Mouse (Mus musculus) heart, embryonic 14.5 days (tissue): ENCODE data around the gene Ptpn7. TPM values are rescaled to one million over a fixed set of nuclear protein-coding genes. Genes with fewer than 3 reads are reported as not detected.

Experiments used
- ATAC-seq: fragments of 200-750 bp; cut with Nextera tagmentation; 2 replicates; pipeline ENCODE4 v1.8.0; 2017; ENCODE audit warnings: low read depth, moderate TSS enrichment; ENCODE audit not compliant: insufficient number of reproducible peaks, insufficient read depth, low FRiP score
- H3K27ac ChIP-seq, 2 experiments: fragments of 200-500 bp in 1 of 2; fragments of 300-500 bp in 1 of 2; sonication (generic) in 1 of 2; replicated peaks in 1 of 2; 2 replicates each; pipeline ENCODE4 v1.5.1; 2012 to 2014; ENCODE audit warnings: low read depth in 2 of 2, low read length in 2 of 2, control low read depth in 1 of 2, mild to moderate bottlenecking in 1 of 2, mixed read lengths in 1 of 2; ENCODE audit not compliant: control insufficient read depth in 1 of 2, insufficient read depth in 1 of 2
- H3K27me3 ChIP-seq: fragments of 300-500 bp; sonication (generic); 2 replicates; pipeline ENCODE4 v1.6.1; 2014; ENCODE audit warnings: mild to moderate bottlenecking, low read length, control low read depth; ENCODE audit not compliant: control insufficient read depth, insufficient read depth
- H3K36me3 ChIP-seq: fragments of 300-500 bp; sonication (generic); 2 replicates; pipeline ENCODE4 v1.6.1; 2014; ENCODE audit warnings: mild to moderate bottlenecking, control low read depth, low read length, mixed read lengths; ENCODE audit not compliant: control insufficient read depth, insufficient read depth
- H3K4me1 ChIP-seq, 2 experiments: fragments of 200-500 bp in 1 of 2; fragments of 300-500 bp in 1 of 2; sonication (generic) in 1 of 2; 2 replicates each; pipeline ENCODE4 v1.6.1; 2012 to 2014; ENCODE audit warnings: low read length in 2 of 2, control low read depth in 1 of 2, mixed read lengths in 1 of 2; ENCODE audit not compliant: control insufficient read depth in 2 of 2, insufficient read depth in 2 of 2
- H3K4me2 ChIP-seq: fragments of 300-500 bp; sonication (generic); 2 replicates; pipeline ENCODE4 v1.6.1; 2014; ENCODE audit warnings: mild to moderate bottlenecking, low read length
- H3K4me3 ChIP-seq, 2 experiments: fragments of 200-500 bp in 1 of 2; fragments of 300-500 bp in 1 of 2; sonication (generic) in 1 of 2; 2 replicates each; pipeline ENCODE4 v1.5.1; 2012 to 2014; ENCODE audit warnings: low read length in 2 of 2, mild to moderate bottlenecking in 2 of 2, control low read depth in 1 of 2, low read depth in 1 of 2, moderate library complexity in 1 of 2; ENCODE audit not compliant: control insufficient read depth in 1 of 2, insufficient read depth in 1 of 2
- H3K9ac ChIP-seq: fragments of 300-500 bp; sonication (generic); 2 replicates; pipeline ENCODE4 v1.6.1; 2014; ENCODE audit warnings: mild to moderate bottlenecking, low read length
- H3K9me3 ChIP-seq: fragments of 300-500 bp; sonication (generic); 2 replicates; pipeline ENCODE4 v1.6.1; 2016; ENCODE audit warnings: low read length, control low read depth; ENCODE audit not compliant: control insufficient read depth
- WGBS: fragments of 180-500 bp; shearing (Covaris S2); extraction: QIAGEN DNeasy Blood & Tissue Kit; methylation state at CpG from one replicate; pipeline ENCODE4 v1.1.7; 2014; 5-methylcytosine and 5-hydroxymethylcytosine counted together
- polyA plus RNA-seq: library from polyadenylated mRNA; unstranded; fragments of >200 nt; fragmentation: Nextera tagmentation; extraction: Ambion mirVana; gene quantifications from 2 replicates; pipeline ENCODE4 v1.2.1, GENCODE M21; 2014

The Ptpn7 gene
- polyA plus RNA-seq, 1 experiment from 2014 or later: 0.63 TPM

DNA sequence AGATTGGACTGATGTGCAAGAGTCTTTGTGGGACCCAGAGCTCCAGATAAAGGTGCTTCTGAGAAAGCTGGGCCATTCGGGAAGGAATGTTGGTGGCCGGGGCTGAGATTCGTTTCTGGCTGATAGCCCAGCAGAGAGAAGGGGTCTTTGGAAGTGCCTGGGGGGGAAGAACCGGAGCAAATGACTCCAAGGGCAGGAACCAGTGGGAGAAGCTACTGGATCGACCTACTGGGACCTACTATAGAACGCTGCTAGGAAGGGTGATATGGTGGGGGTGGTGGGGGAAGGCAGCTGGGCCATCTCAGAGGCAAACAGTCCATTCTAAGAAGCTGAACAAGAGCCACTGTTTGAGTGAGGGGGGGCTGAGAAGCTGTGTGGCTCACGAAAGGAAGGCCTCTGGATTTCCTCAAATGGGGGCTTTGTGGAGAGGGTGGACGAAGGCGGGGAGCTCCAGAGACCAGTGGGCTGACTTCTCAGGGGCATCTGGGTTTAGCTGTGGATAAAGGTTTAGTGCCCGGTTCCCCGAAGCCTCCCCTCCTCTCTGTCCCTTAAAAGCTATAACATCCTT, 27.1 kb downstream of the Ptpn7 start:
- no peak overlapping the region for H3K4me2 ChIP-seq
- H3K4me3 ChIP-seq: no peak overlapping the region
- peaks cover 68% of the 10 kb centered on the region for H3K27me3 ChIP-seq
- H3K9me3 ChIP-seq: no peaks in the 10 kb centered on the region
- H3K36me3 ChIP-seq: peaks cover 19% of the 10 kb centered on the region
- no peak overlapping the region for H3K9ac ChIP-seq
- 74% methylated on average over 11 of the region's 11 CpGs for WGBS
- ATAC-seq: no peak
- no peak overlapping the region for H3K27ac ChIP-seq
- peaks cover 12 to 26% of the 10 kb centered on the region in 2 experiments for H3K4me1 ChIP-seq

GRCm38 (mm10) chr1:135160411-135161050, 28.0 kb downstream of the Ptpn7 start:
- H3K4me2 ChIP-seq: no peak overlapping the region
- no peak for ATAC-seq
- no peak overlapping the region for H3K4me3 ChIP-seq
- H3K27ac ChIP-seq: no peak overlapping the region
- H3K4me1 ChIP-seq: peaks cover 10 to 20% of the 10 kb centered on the region in 2 experiments
- H3K27me3 ChIP-seq: peaks cover 74% of the 10 kb centered on the region
- peaks cover 13% of the 10 kb centered on the region for H3K36me3 ChIP-seq
- H3K9ac ChIP-seq: no peak overlapping the region
- no peaks in the 10 kb centered on the region for H3K9me3 ChIP-seq
- WGBS: 82% methylated on average over 13 of the region's 13 CpGs

DNA sequence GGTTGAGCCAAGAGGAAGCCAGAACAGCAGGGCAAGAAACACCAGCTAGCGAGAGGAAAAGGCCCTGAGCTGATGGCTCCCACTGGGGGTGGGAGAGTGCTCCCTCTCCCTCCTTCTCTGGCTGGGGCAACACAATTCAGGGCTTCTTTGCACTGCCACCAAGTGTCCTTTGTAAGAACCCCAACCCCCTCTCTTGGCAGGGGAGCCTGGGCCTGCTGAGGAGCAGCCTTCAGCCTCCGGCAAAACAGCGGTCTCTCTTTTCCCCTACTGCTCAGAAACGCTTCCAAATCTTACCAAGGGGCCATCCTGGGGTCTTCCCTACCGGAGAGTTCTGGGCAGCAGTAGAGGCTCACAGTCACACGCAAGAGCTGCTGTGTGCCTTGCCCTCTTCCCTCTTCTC, 30.2 kb downstream of the Ptpn7 start:
- no peaks in the 10 kb centered on the region for H3K9me3 ChIP-seq
- WGBS: 64% methylated on average over 6 of the region's 6 CpGs

DNA sequence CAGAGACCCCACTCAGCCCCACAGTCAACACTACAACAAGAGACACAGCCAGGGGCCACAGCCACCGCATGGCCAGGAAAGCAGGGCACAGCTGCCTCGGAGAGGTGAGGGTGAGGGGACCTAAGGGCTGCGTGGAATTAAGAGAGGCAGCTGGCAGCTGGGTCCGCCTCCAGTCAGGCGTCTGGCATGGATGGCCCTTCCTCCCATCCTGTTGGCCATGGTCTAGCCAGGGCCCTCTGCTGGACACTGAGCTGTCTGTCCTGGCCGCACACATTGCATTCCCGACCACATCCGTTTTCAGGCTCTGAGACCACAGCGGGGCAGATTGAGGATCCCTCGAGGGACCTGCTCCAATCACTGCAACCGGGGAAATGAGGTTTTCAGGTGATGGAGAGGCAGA, 34.9 kb downstream of the Ptpn7 start, which contains the start of gene Gpr37l1:
Gpr37l1 (minus strand) TSS at position 247 of the 400 bp plus-strand sequence.
- Histone ChIP-seq H3K9me3 (no peaks in the 10 kb centered on the region), H3K4me3 (no peak within 1 kb of the TSS), H3K9ac (no peak within 1 kb of the TSS), H3K4me2 (no peak within 1 kb of the TSS), H3K36me3 (no peaks in the 10 kb centered on the region), H3K27ac (no peak within 1 kb of the TSS), H3K4me1 (peaks cover 9 to 11% of the 10 kb centered on the region in 2 experiments), H3K27me3 (peaks cover 68% of the 10 kb centered on the region)
- no peak for ATAC-seq
- 70% methylated on average over 11 of the region's 11 CpGs for WGBS

More for the DNA sequence above, 30.2 kb downstream of the Ptpn7 start:
- peaks cover 88% of the 10 kb centered on the region for H3K27me3 ChIP-seq
- H3K9ac ChIP-seq: no peak overlapping the region
- H3K4me1 ChIP-seq: peaks cover 0 to under 1% of the 10 kb centered on the region in 2 experiments; a peak in 1 of 4 replicates
- H3K4me3 ChIP-seq: no peak overlapping the region
- ATAC-seq: no peak
- H3K4me2 ChIP-seq: no peak overlapping the region
- no peaks in the 10 kb centered on the region for H3K36me3 ChIP-seq
- H3K27ac ChIP-seq: no peak overlapping the region

GRCm38 (mm10) chr1:135168453-135169200, 36.1 kb downstream of the Ptpn7 start:
- ATAC-seq: no peak
- WGBS: 88% methylated on average over 10 of the region's 10 CpGs
- Histone ChIP-seq H3K27me3 (peaks cover 65% of the 10 kb centered on the region), H3K27ac (no peak overlapping the region), H3K4me3 (no peak overlapping the region), H3K4me1 (peaks cover 9 to 11% of the 10 kb centered on the region in 2 experiments), H3K9ac (no peak overlapping the region), H3K36me3 (no peaks in the 10 kb centered on the region), H3K4me2 (no peak overlapping the region), H3K9me3 (no peaks in the 10 kb centered on the region)

- 41% methylated on average over 12 of the region's 12 CpGs for WGBS
- Histone ChIP-seq H3K9me3 (no peaks in the 10 kb centered on the region), H3K4me3 (no peak overlapping the region), H3K36me3 (no peaks in the 10 kb centered on the region), H3K4me2 (peak overlapping the region; percentile 39), H3K4me1 (peaks cover 9 to 11% of the 10 kb centered on the region in 2 experiments), H3K9ac (0 out of 2 replicates have a peak overlapping the region, but pooled peaks have one; percentile 5), H3K27ac (peak overlapping the region; percentile 58 to 62; a peak in 3 of 4 replicates), H3K27me3 (peaks cover 60% of the 10 kb centered on the region)
- ATAC-seq: peak; percentile 49; the same call in 1 of the 2 replicates
Measured at GRCm38 (mm10) chr1:135169556-135170224, 37.2 kb downstream of the Ptpn7 start.

- Histone ChIP-seq H3K4me3 (no peak overlapping the region), H3K27me3 (peaks cover 57% of the 10 kb centered on the region), H3K4me1 (peaks cover 9 to 11% of the 10 kb centered on the region in 2 experiments), H3K27ac (peak overlapping the region; percentile 14 to 62; a peak in 3 of 4 replicates), H3K4me2 (peak overlapping the region; percentile 39), H3K9ac (no peak overlapping the region), H3K36me3 (no peaks in the 10 kb centered on the region), H3K9me3 (no peaks in the 10 kb centered on the region)
- WGBS: 47% methylated on average over 10 of the region's 10 CpGs
- no peak for ATAC-seq
Measured at GRCm38 (mm10) chr1:135170299-135170698, 37.8 kb downstream of the Ptpn7 start.
